Mouse (Mus musculus): ENCODE data around the gene Hadhb. TPM values are rescaled to one million over a fixed set of nuclear protein-coding genes. Genes with fewer than 3 reads are reported as not detected.

The Hadhb gene
- total RNA-seq, 2 experiments from 2014 or later, result 228 TPM

DNA sequence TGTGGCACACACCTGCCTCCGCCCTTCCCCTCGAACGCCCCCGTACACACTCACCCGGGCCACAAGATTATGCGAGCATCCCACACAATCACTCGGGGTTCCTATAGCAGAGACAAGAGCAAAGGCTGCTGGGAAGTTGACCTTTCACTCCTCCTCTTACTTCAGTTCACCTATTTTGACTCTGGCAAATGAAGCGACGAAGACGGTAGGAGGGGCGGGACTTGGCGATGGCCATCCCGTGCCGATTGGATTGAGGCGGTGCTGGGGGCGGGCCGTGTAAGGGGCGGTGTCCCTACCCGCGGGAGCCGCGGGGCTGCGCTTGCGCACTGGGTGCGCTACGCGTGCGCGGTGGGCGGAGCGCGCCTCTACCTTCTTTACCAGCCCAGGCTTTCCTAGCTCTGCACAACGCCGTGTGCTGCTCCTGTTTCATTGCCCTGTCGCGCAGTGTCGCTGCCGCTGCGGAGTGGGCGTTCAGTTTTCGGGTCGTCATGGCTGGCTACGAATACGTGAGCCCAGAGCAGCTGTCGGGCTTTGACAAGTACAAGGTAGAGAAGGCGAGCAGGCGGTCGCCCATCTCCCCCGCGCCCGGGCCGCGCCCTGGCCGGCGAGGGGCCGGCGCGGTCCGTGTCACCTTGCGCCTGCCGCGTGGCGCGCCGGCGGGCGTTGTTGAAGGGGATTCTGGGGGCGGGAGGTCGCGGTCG lies 77.4 kb downstream of the Hadhb start, which contains the start of gene Selenoi:
Selenoi (plus strand) TSS at position 311 of the 701 bp plus-strand sequence.
- peak; percentile 91 to 98 for DNase-seq (ENCODE audit: low spot score in 2 of 2)

DNA sequence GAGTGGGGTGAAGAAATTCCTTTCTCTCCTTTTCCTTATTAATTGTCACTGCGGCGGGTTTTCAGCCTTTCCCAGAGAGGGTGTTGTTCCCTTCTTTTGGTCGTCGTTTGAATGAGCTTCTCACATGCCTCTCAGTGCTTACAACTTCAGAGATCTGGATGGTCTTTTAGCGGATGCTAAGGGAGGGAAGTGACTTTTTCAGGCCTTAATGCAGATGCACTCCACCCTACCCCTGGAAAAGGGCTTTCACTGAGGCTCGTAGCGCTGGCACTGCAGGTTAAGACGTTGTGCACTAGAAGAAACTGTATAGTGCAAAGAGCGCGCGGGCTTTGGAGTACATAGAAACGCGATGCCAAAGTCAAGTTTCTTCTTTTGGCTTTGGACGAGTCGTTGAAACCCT lies 78.0 kb downstream of the Hadhb start:
- no peak for DNase-seq (ENCODE audit: low spot score in 2 of 2)

DNA sequence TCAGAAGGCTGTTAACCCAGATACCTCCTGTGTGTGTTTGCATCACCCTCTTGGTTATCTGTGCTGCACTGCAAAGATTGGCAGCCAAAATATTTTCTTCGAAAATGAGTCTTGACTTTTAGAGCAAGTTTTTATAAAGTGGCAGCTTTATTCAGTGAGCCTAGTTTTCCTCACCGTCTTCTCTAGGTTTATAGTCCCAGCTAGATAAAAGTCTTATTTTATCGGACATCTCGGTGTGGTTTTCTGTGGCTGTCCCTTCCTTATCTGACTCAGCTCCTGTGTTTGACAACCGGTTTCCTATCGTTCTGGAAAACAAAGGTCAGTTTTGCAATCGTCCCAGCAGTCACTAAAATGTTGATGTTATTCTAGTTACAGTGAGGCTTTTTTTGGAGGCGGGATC lies 78.9 kb downstream of the Hadhb start:
- DNase-seq (ENCODE audit: low spot score in 2 of 2), result no peak

Small RNA genes lying within 50 kb of the gene (microRNA-seq; reads per million reads assigned to microRNA genes)
- gene Mir1960, result 0.85 reads per million

Other genes starting within 250 kb of the Hadhb start
- not detected for gene Il6, start 142.1 kb upstream of the Hadhb start, total RNA-seq (2021)
- gene Tyms, start 81.6 kb upstream of the Hadhb start, total RNA-seq (2021), result 10 to 100 TPM; 40.8 to 41.2 TPM
- gene Garem2, start 50.1 kb upstream of the Hadhb start, total RNA-seq (2021), result under 1 TPM; 0.17 to 0.29 TPM
- gene 3110082J24Rik, start 49.2 kb upstream of the Hadhb start, total RNA-seq (2021), result not detected
- gene Hadha, start 86 bp upstream of the Hadhb start, total RNA-seq (2021), result 100 to 1,000 TPM; 337 to 342 TPM
- under 1 TPM; 0.31 to 0.52 TPM for gene Adgrf3, start 50.5 kb downstream of the Hadhb start, total RNA-seq (2021)
- 10 to 100 TPM; 20.4 to 25.7 TPM for gene Selenoi, start 77.3 kb downstream of the Hadhb start, total RNA-seq (2021)
- under 1 TPM; 0.23 to 0.47 TPM for gene Drc1, start 126.1 kb downstream of the Hadhb start, total RNA-seq (2021)

Measured in gastrocnemius, postnatal 4 days (tissue).